Mouse (Mus musculus) cortical plate, adult 2 months (tissue): ENCODE data around the gene Lrp6. TPM values are rescaled to one million over a fixed set of nuclear protein-coding genes. Genes with fewer than 3 reads are reported as not detected.

ENCODE experiments used
- H3K27ac ChIP-seq: fragments of 200-500 bp; 2 replicates; pipeline ENCODE4 v1.5.1; 2012; ENCODE audit warnings: low read length, control low read depth, inconsistent platforms; ENCODE audit not compliant: insufficient read depth
- H3K4me1 ChIP-seq: fragments of 200-500 bp; 2 replicates; pipeline ENCODE4 v1.6.1; 2011; ENCODE audit warnings: low read length; ENCODE audit not compliant: control insufficient read depth, insufficient read depth
- H3K4me3 ChIP-seq: fragments of 200-500 bp; 2 replicates; pipeline ENCODE4 v1.5.1; 2011; ENCODE audit warnings: mild to moderate bottlenecking, low read length, control low read depth; ENCODE audit not compliant: insufficient read depth
- CTCF ChIP-seq: fragments of 200-500 bp; IDR thresholded peaks from 2 replicates; pipeline ENCODE4 v1.5.1; 2011; ENCODE audit warnings: mild to moderate bottlenecking, control low read depth, low read length; ENCODE audit not compliant: insufficient read depth; ENCODE audit errors: extremely low read depth
- POLR2A ChIP-seq: fragments of 200-500 bp; IDR thresholded peaks from 2 replicates; pipeline ENCODE4 v1.6.1; 2011; ENCODE audit warnings: mild to moderate bottlenecking, low read length, control low read depth; ENCODE audit not compliant: insufficient read depth; ENCODE audit errors: extremely low read depth
- polyA plus RNA-seq: library from polyadenylated mRNA; depleted of rRNA; stranded (reverse); fragments of >200 nt; gene quantifications from 2 replicates; pipeline ENCODE4 v1.2.3, GENCODE M21; 2012

The Lrp6 gene
- polyA plus RNA-seq, 1 experiment, result 25.3 TPM

GRCm38 (mm10) chr6:134454093-134454492, 112.7 kb downstream of the Lrp6 start:
- Histone ChIP-seq H3K27ac (no peak overlapping the region), H3K4me1 (peaks cover 5% of the 10 kb centered on the region), H3K4me3 (no peak overlapping the region)
- TF ChIP-seq CTCF (peak; percentile 13; the same call in 1 of the 2 replicates), POLR2A (no peak)

GRCm38 (mm10) chr6:134450661-134451119, 116.1 kb downstream of the Lrp6 start:
- Histone ChIP-seq H3K27ac (no peak overlapping the region), H3K4me3 (no peak overlapping the region), H3K4me1 (peaks cover 5% of the 10 kb centered on the region)
- TF ChIP-seq POLR2A (no peak), CTCF (no peak)

GRCm38 (mm10) chr6:134449958-134450357, 116.8 kb downstream of the Lrp6 start:
- Histone ChIP-seq H3K4me1 (peaks cover 5% of the 10 kb centered on the region), H3K4me3 (no peak overlapping the region), H3K27ac (no peak overlapping the region)
- TF ChIP-seq CTCF (no peak), POLR2A (no peak)

GRCm38 (mm10) chr6:134448451-134448850, 118.3 kb downstream of the Lrp6 start:
- Histone ChIP-seq H3K4me1 (peaks cover 5% of the 10 kb centered on the region), H3K4me3 (no peak overlapping the region), H3K27ac (no peak overlapping the region)
- TF ChIP-seq POLR2A (no peak), CTCF (no peak)

- TF ChIP-seq POLR2A (no peak), CTCF (no peak)
- Histone ChIP-seq H3K4me1 (peaks cover 1% of the 10 kb centered on the region; the same call in 1 of the 2 replicates), H3K27ac (no peak overlapping the region), H3K4me3 (no peak overlapping the region)
Measured at GRCm38 (mm10) chr6:134443925-134444324, 122.8 kb downstream of the Lrp6 start.

- TF ChIP-seq CTCF (no peak), POLR2A (no peak)
- no peak overlapping the region for H3K27ac ChIP-seq
Measured at GRCm38 (mm10) chr6:134443198-134443904, 123.4 kb downstream of the Lrp6 start.

GRCm38 (mm10) chr6:134442219-134442618, 124.5 kb downstream of the Lrp6 start:
- Histone ChIP-seq H3K27ac (no peak overlapping the region), H3K4me3 (no peak overlapping the region), H3K4me1 (peaks cover 1% of the 10 kb centered on the region; the same call in 1 of the 2 replicates)
- TF ChIP-seq CTCF (no peak), POLR2A (no peak)

More at GRCm38 (mm10) chr6:134443198-134443904, 123.4 kb downstream of the Lrp6 start:
- Histone ChIP-seq H3K4me3 (no peak overlapping the region), H3K4me1 (peaks cover 1% of the 10 kb centered on the region; the same call in 1 of the 2 replicates)

- Histone ChIP-seq H3K4me3 (no peak overlapping the region), H3K4me1 (peaks cover 1% of the 10 kb centered on the region; the same call in 1 of the 2 replicates), H3K27ac (no peak overlapping the region)
- TF ChIP-seq CTCF, result no peak
- TF ChIP-seq POLR2A, result no peak
Measured at GRCm38 (mm10) chr6:134441716-134442115, 125.0 kb downstream of the Lrp6 start.

GRCm38 (mm10) chr6:134440023-134440422, 126.7 kb downstream of the Lrp6 start:
- peak overlapping the region; percentile 20; the same call in 1 of the 2 replicates for H3K27ac ChIP-seq
- peak overlapping the region; percentile 32 for H3K4me3 ChIP-seq
- no peak for TF ChIP-seq POLR2A
- H3K4me1 ChIP-seq, result peaks cover 1% of the 10 kb centered on the region; the same call in 1 of the 2 replicates
